Mouse (Mus musculus) liver, embryonic 16.5 days (tissue): ENCODE data around the gene Mfsd14a. TPM values are rescaled to one million over a fixed set of nuclear protein-coding genes. Genes with fewer than 3 reads are reported as not detected.

Source experiments
- ATAC-seq: fragments of 200-750 bp; cut with Nextera tagmentation; 2 replicates; pipeline ENCODE4 v1.8.0; 2017; ENCODE audit warnings: low read depth, mild to moderate bottlenecking, moderate number of reproducible peaks, moderate library complexity
- H3K27ac ChIP-seq: fragments of 300-500 bp; sonication (generic); 2 replicates; pipeline ENCODE4 v1.5.1; 2014; ENCODE audit warnings: mild to moderate bottlenecking, low read length
- H3K27me3 ChIP-seq: fragments of 300-500 bp; sonication (generic); 2 replicates; pipeline ENCODE4 v1.6.1; 2014; ENCODE audit warnings: low read depth, low read length, mixed read lengths; ENCODE audit not compliant: control insufficient read depth, insufficient read depth
- H3K36me3 ChIP-seq: fragments of 300-500 bp; sonication (generic); 2 replicates; pipeline ENCODE4 v1.6.1; 2014; ENCODE audit warnings: mild to moderate bottlenecking; ENCODE audit not compliant: control insufficient read depth, insufficient read depth
- H3K4me1 ChIP-seq: fragments of 300-500 bp; sonication (generic); 2 replicates; pipeline ENCODE4 v1.6.1; 2014; ENCODE audit warnings: low read depth, low read length, mixed read lengths; ENCODE audit not compliant: control insufficient read depth
- H3K4me2 ChIP-seq: fragments of 300-500 bp; sonication (generic); 2 replicates; pipeline ENCODE4 v1.6.1; 2014; ENCODE audit warnings: low read depth, low read length, mixed read lengths
- H3K4me3 ChIP-seq: fragments of 300-500 bp; sonication (generic); 2 replicates; pipeline ENCODE4 v1.5.1; 2014; ENCODE audit warnings: low read depth, mild to moderate bottlenecking, low read length
- H3K9ac ChIP-seq: fragments of 300-500 bp; sonication (generic); 2 replicates; pipeline ENCODE4 v1.6.1; 2014; ENCODE audit warnings: low read depth, low read length
- H3K9me3 ChIP-seq: fragments of 300-500 bp; sonication (generic); replicated peaks from 2 replicates; pipeline ENCODE4 v1.6.1; 2016; ENCODE audit warnings: low read length; ENCODE audit not compliant: control insufficient read depth
- WGBS: fragments of 180-500 bp; shearing (Covaris S2); extraction: QIAGEN DNeasy Blood & Tissue Kit; methylation state at CpG from one replicate; pipeline ENCODE4 v1.1.7; 2014; ENCODE audit not compliant: insufficient replicate concordance; 5-methylcytosine and 5-hydroxymethylcytosine counted together
- polyA plus RNA-seq: library from polyadenylated mRNA; unstranded; fragments of >200 nt; fragmentation: Nextera tagmentation; extraction: Ambion mirVana; gene quantifications from 2 replicates; pipeline ENCODE4 v1.2.1, GENCODE M21; 2015

The Mfsd14a gene
- 32.0 and 32.8 TPM in 2 replicates for polyA plus RNA-seq

- WGBS = under 1% methylated on average over 39 of the region's 39 CpGs
- peaks cover 27% of the 10 kb centered on the region for H3K4me1 ChIP-seq
- H3K9ac ChIP-seq = peak within 1 kb of the TSS; percentile 93
- peak within 1 kb of the TSS; percentile 88 for H3K27ac ChIP-seq
- peak; percentile 98 for ATAC-seq
- no peaks in the 10 kb centered on the region for H3K27me3 ChIP-seq
- no peaks in the 10 kb centered on the region for H3K9me3 ChIP-seq
- H3K36me3 ChIP-seq = no peaks in the 10 kb centered on the region
- H3K4me2 ChIP-seq = peak within 1 kb of the TSS; percentile 85
- H3K4me3 ChIP-seq = peak within 1 kb of the TSS; percentile 86
Observed at GRCm38 (mm10) chr3:116662463-116662863, at the start of gene Mfsd14a. Mfsd14a (minus strand) TSS chr3:116662677.

- peak; percentile 94 for ATAC-seq
- peak overlapping the region; percentile 93 for H3K27ac ChIP-seq
- H3K4me1 ChIP-seq = peaks cover 21% of the 10 kb centered on the region
- under 1% methylated on average over 85 of the region's 85 CpGs for WGBS
- H3K27me3 ChIP-seq = no peaks in the 10 kb centered on the region
- no peaks in the 10 kb centered on the region for H3K9me3 ChIP-seq
- H3K9ac ChIP-seq = peak overlapping the region; percentile 100
- no peaks in the 10 kb centered on the region for H3K36me3 ChIP-seq
- peak overlapping the region; percentile 91 for H3K4me2 ChIP-seq
- H3K4me3 ChIP-seq = peak overlapping the region; percentile 100
Observed at GRCm38 (mm10) chr3:116711624-116712435, 49.4 kb upstream of the Mfsd14a start.

GRCm38 (mm10) chr3:116710941-116711340 is 48.5 kb upstream of the Mfsd14a start:
- ATAC-seq = peak; percentile 35; the same call in 1 of the 2 replicates
- WGBS = 23% methylated on average over 9 of the region's 9 CpGs
- peak overlapping the region; percentile 91 for H3K4me2 ChIP-seq

GRCm38 (mm10) chr3:116705637-116706204 is 43.2 kb upstream of the Mfsd14a start:
- Histone ChIP-seq H3K9ac (no peak overlapping the region), H3K4me1 (peaks cover 13% of the 10 kb centered on the region), H3K4me3 (no peak overlapping the region), H3K9me3 (no peaks in the 10 kb centered on the region), H3K27ac (no peak overlapping the region), H3K27me3 (no peaks in the 10 kb centered on the region), H3K36me3 (no peaks in the 10 kb centered on the region), H3K4me2 (no peak overlapping the region)
- ATAC-seq = peak; percentile 71
- 75% methylated on average over 1 of the region's 1 CpGs for WGBS

More at GRCm38 (mm10) chr3:116710941-116711340, 48.5 kb upstream of the Mfsd14a start:
- Histone ChIP-seq H3K9ac (peak overlapping the region; percentile 100), H3K4me1 (peaks cover 21% of the 10 kb centered on the region), H3K4me3 (peak overlapping the region; percentile 100), H3K36me3 (no peaks in the 10 kb centered on the region), H3K27me3 (no peaks in the 10 kb centered on the region), H3K27ac (peak overlapping the region; percentile 25), H3K9me3 (no peaks in the 10 kb centered on the region)

GRCm38 (mm10) chr3:116703835-116704234 is 41.4 kb upstream of the Mfsd14a start:
- Histone ChIP-seq H3K9ac (no peak overlapping the region), H3K27ac (no peak overlapping the region), H3K9me3 (no peaks in the 10 kb centered on the region), H3K36me3 (no peaks in the 10 kb centered on the region; the same call in 1 of the 2 replicates), H3K27me3 (no peaks in the 10 kb centered on the region), H3K4me2 (no peak overlapping the region), H3K4me3 (no peak overlapping the region), H3K4me1 (peaks cover 8% of the 10 kb centered on the region)
- 76% methylated on average over 5 of the region's 5 CpGs for WGBS
- ATAC-seq = peak; percentile 61

- 72% methylated on average over 1 of the region's 1 CpGs for WGBS
- Histone ChIP-seq H3K9ac (no peak overlapping the region), H3K4me1 (peaks cover 8% of the 10 kb centered on the region), H3K27me3 (no peaks in the 10 kb centered on the region), H3K27ac (no peak overlapping the region), H3K36me3 (no peaks in the 10 kb centered on the region; the same call in 1 of the 2 replicates), H3K4me2 (no peak overlapping the region), H3K9me3 (no peaks in the 10 kb centered on the region), H3K4me3 (no peak overlapping the region)
- ATAC-seq = no peak
Observed at GRCm38 (mm10) chr3:116702647-116703272, 40.3 kb upstream of the Mfsd14a start.

- WGBS = 90% methylated on average over 4 of the region's 4 CpGs
Observed at GRCm38 (mm10) chr3:116701601-116702000, 39.1 kb upstream of the Mfsd14a start.

GRCm38 (mm10) chr3:116698786-116699185 is 36.3 kb upstream of the Mfsd14a start:
- 74% methylated on average over 2 of the region's 2 CpGs for WGBS
- Histone ChIP-seq H3K27me3 (no peaks in the 10 kb centered on the region), H3K9me3 (no peaks in the 10 kb centered on the region), H3K36me3 (no peaks in the 10 kb centered on the region; the same call in 1 of the 2 replicates), H3K4me3 (no peak overlapping the region), H3K9ac (no peak overlapping the region), H3K27ac (no peak overlapping the region), H3K4me1 (peaks cover 21% of the 10 kb centered on the region), H3K4me2 (no peak overlapping the region)
- no peak for ATAC-seq

More at GRCm38 (mm10) chr3:116701601-116702000, 39.1 kb upstream of the Mfsd14a start:
- H3K9me3 ChIP-seq = no peaks in the 10 kb centered on the region
- H3K27me3 ChIP-seq = no peaks in the 10 kb centered on the region
- no peak overlapping the region for H3K4me3 ChIP-seq
- no peaks in the 10 kb centered on the region; the same call in 1 of the 2 replicates for H3K36me3 ChIP-seq
- no peak overlapping the region for H3K4me2 ChIP-seq
- H3K9ac ChIP-seq = no peak overlapping the region
- no peak overlapping the region for H3K27ac ChIP-seq
- H3K4me1 ChIP-seq = peaks cover 9% of the 10 kb centered on the region
- no peak for ATAC-seq
